ENCODE assay signal across 12 mouse cellular contexts in genomic region chr4:152298836-152299235, GRCm38 (mm10). TPM values are rescaled to one million over a fixed set of nuclear protein-coding genes. Genes with fewer than 3 reads are reported as not detected.
DNase-seq lines count a peak whose midpoint lies in the region; ATAC-seq and TF ChIP-seq lines count a peak whose summit lies in the region.
"Had no signal": no experiment of that assay in that cellular context is flagged by ENCODE, and none has a peak within 500 bp of the region (broad histone marks: within the 10 kb centered on the region; RNA-seq: fewer than 3 reads in every experiment).

No protein-coding gene starts in this region.

- intact Hi-C loops in heart, adult 2 months (cut with DNase I), result loop anchor here (5.0 to 10.0 kb wide), 2 partner anchors 33 to 274 kb away; partner anchors contain the start of gene Zbtb48
- intact Hi-C loops in heart, postnatal 10 days (cut with DNase I), result no loop called here

- H3K36me3 ChIP-seq in heart, adult 2 months (ENCODE audit: control insufficient read depth, insufficient read depth, low read length), result no peaks in the 10 kb centered on the region
- peaks cover 46% of the 10 kb centered on the region for H3K36me3 ChIP-seq in midbrain, embryonic 10.5 days
- H3K36me3 ChIP-seq in midbrain, embryonic 11.5 days (ENCODE audit: control insufficient read depth, insufficient read depth, low read length), result no peaks in the 10 kb centered on the region
- H3K36me3 ChIP-seq in hindbrain, embryonic 15.5 days, result peaks cover 25% of the 10 kb centered on the region
- peaks cover 24% of the 10 kb centered on the region for H3K36me3 ChIP-seq in small intestine, adult 2 months (ENCODE audit: control insufficient read depth, insufficient read depth, low read length)

- no peak overlapping the region for H3K4me2 ChIP-seq in midbrain, embryonic 11.5 days
- peak overlapping the region; percentile 91; the same call in 1 of the 2 replicates for H3K4me2 ChIP-seq in hindbrain, embryonic 15.5 days

- 0 out of 2 replicates have a peak overlapping the region, but pooled peaks have one; percentile 1 for H3K9ac ChIP-seq in heart, adult 2 months (ENCODE audit: low read depth, low read length)
- H3K9ac ChIP-seq in midbrain, embryonic 11.5 days (ENCODE audit: low read length), result no peak overlapping the region
- no peak overlapping the region for H3K9ac ChIP-seq in hindbrain, embryonic 15.5 days

- DNase-seq in heart, adult 2 months, result no peak
- DNase-seq in heart, postnatal 10 days, result no peak
- no peak for DNase-seq in midbrain, embryonic 10.5 days (ENCODE audit: low spot score)
- DNase-seq in midbrain, embryonic 11.5 days (ENCODE audit: low spot score, missing footprints), result no peak
- DNase-seq in frontal cortex, postnatal 10 days (ENCODE audit: low spot score in 2 of 2), result no peak
- no peak for DNase-seq in natural killer cell, adult 2 months (ENCODE audit: low spot score in 2 of 2)
- DNase-seq: thymus, adult 18-20 months had no signal

- WGBS in heart, adult 2 months, result 79% methylated on average over 14 of the region's 14 CpGs
- WGBS in midbrain, embryonic 10.5 days, result 83% methylated on average over 14 of the region's 14 CpGs
- WGBS in midbrain, embryonic 11.5 days, result 82% methylated on average over 14 of the region's 14 CpGs
- WGBS in hindbrain, embryonic 15.5 days, result 82% methylated on average over 14 of the region's 14 CpGs
- WGBS in small intestine, adult 2 months, result 88% methylated on average over 14 of the region's 14 CpGs

- H3K4me3 ChIP-seq in heart, adult 2 months, result no peak overlapping the region
- peak overlapping the region; percentile 99; the same call in 1 of the 2 replicates for H3K4me3 ChIP-seq in midbrain, embryonic 10.5 days
- H3K4me3 ChIP-seq in midbrain, embryonic 11.5 days (ENCODE audit: low read depth, low read length), result no peak overlapping the region
- no peak overlapping the region; the same call in 1 of the 2 replicates for H3K4me3 ChIP-seq in hindbrain, embryonic 15.5 days
- peak overlapping the region; percentile 8 for H3K4me3 ChIP-seq in small intestine, adult 2 months (ENCODE audit: low read depth, low read length)

- H3K27me3 ChIP-seq in heart, adult 2 months (ENCODE audit: control insufficient read depth, insufficient read depth, low read length), result no peaks in the 10 kb centered on the region
- H3K27me3 ChIP-seq in midbrain, embryonic 10.5 days (ENCODE audit: low read depth, poor library complexity, severe bottlenecking), result peaks cover 33% of the 10 kb centered on the region
- H3K27me3 ChIP-seq in midbrain, embryonic 11.5 days (ENCODE audit: control insufficient read depth, insufficient read depth, low read length), result peaks cover 12% of the 10 kb centered on the region
- peaks cover 21% of the 10 kb centered on the region for H3K27me3 ChIP-seq in hindbrain, embryonic 15.5 days
- H3K27me3 ChIP-seq in small intestine, adult 2 months (ENCODE audit: control insufficient read depth, insufficient read depth, low read length), result no peaks in the 10 kb centered on the region

- peaks cover 5% of the 10 kb centered on the region; the same call in 1 of the 2 replicates for H3K79me2 ChIP-seq in heart, adult 2 months (replicated peaks; ENCODE audit: control insufficient read depth, insufficient read depth, low read length)

- TF ChIP-seq CTCF in heart, adult 2 months (IDR thresholded peaks at IDR 0.05), result no peak
- no peak for TF ChIP-seq CTCF in small intestine, adult 2 months (IDR thresholded peaks at IDR 0.05; ENCODE audit: extremely low read depth, insufficient read length, insufficient replicate concordance, low read depth, low read length)

- H3K27ac ChIP-seq in heart, adult 2 months, result no peak overlapping the region
- H3K27ac ChIP-seq in midbrain, embryonic 10.5 days (replicated peaks), result no peak overlapping the region
- H3K27ac ChIP-seq in midbrain, embryonic 11.5 days (ENCODE audit: low read depth, low read length), result no peak overlapping the region
- H3K27ac ChIP-seq in hindbrain, embryonic 15.5 days (replicated peaks), result no peak overlapping the region
- no peak overlapping the region for H3K27ac ChIP-seq in small intestine, adult 2 months (ENCODE audit: insufficient read depth, low read depth, low read length)
- H3K27ac ChIP-seq: layer of hippocampus, adult 2 months had no signal

- no peak for TF ChIP-seq POLR2A in heart, adult 2 months (IDR thresholded peaks at IDR 0.05; ENCODE audit: insufficient read depth, low read depth, low read length)
- TF ChIP-seq POLR2A in small intestine, adult 2 months (IDR thresholded peaks at IDR 0.05; ENCODE audit: low read depth, low read length), result no peak

- no peaks in the 10 kb centered on the region for H3K9me3 ChIP-seq in midbrain, embryonic 10.5 days (replicated peaks)
- H3K9me3 ChIP-seq in midbrain, embryonic 11.5 days (ENCODE audit: control insufficient read depth, low read length), result no peaks in the 10 kb centered on the region
- H3K9me3 ChIP-seq in hindbrain, embryonic 15.5 days, result no peaks in the 10 kb centered on the region

- no peak for ATAC-seq in midbrain, embryonic 11.5 days (ENCODE audit: low FRiP score)
- ATAC-seq in hindbrain, embryonic 15.5 days (ENCODE audit: low FRiP score, low read depth), result no peak
- ATAC-seq: lung, postnatal 0 days had no signal

- peaks cover 8% of the 10 kb centered on the region for H3K4me1 ChIP-seq in heart, adult 2 months (ENCODE audit: control insufficient read depth, insufficient read depth, low read length)
- peaks cover 45% of the 10 kb centered on the region for H3K4me1 ChIP-seq in midbrain, embryonic 10.5 days
- H3K4me1 ChIP-seq in midbrain, embryonic 11.5 days (ENCODE audit: control insufficient read depth, insufficient read depth, low read length), result peaks cover 19% of the 10 kb centered on the region
- peaks cover 18% of the 10 kb centered on the region for H3K4me1 ChIP-seq in hindbrain, embryonic 15.5 days (replicated peaks)
- H3K4me1 ChIP-seq in small intestine, adult 2 months (ENCODE audit: control insufficient read depth, insufficient read depth, insufficient read length, low read length), result peaks cover 13% of the 10 kb centered on the region; the same call in 1 of the 2 replicates

- TF ChIP-seq EP300 in heart, adult 2 months (IDR thresholded peaks at IDR 0.05; ENCODE audit: insufficient read depth, low read depth, low read length), result no peak

RNA-seq across cellular contexts. Expression of gene Icmt, which starts 1.8 kb away (rescaled TPM):
- 10 to 100 TPM; 26.4 to 28.2 TPM for total RNA-seq in heart, adult 2 months (2021)
- 17.7 and 27.2 TPM in 2 replicates for polyA plus RNA-seq in heart, adult 2 months (2012; rRNA removed)
- 10 to 100 TPM; 27.3 to 33.4 TPM for total RNA-seq in heart, postnatal 10 days (2021)
- 26.8 and 27.6 TPM in 2 replicates for polyA plus RNA-seq in midbrain, embryonic 10.5 days (2016; fragmentation: Nextera tagmentation; extraction: Ambion mirVana)
- 18.1 and 19.8 TPM in 2 replicates for polyA plus RNA-seq in midbrain, embryonic 11.5 days (2014; fragmentation: Nextera tagmentation; extraction: Ambion mirVana)
- polyA plus RNA-seq in hindbrain, embryonic 15.5 days (2015; fragmentation: Nextera tagmentation; extraction: Ambion mirVana), result 18.3 and 22.2 TPM in 2 replicates
- polyA plus RNA-seq in small intestine, adult 2 months (2012; rRNA removed), result 16.5 and 26.5 TPM in 2 replicates

RNA-seq across cellular contexts. Expression of gene Hes3, which starts 7.4 kb away (rescaled TPM):
- not detected for total RNA-seq in heart, adult 2 months (2021)
- polyA plus RNA-seq in heart, adult 2 months (2012; rRNA removed), result not detected in 2 replicates
- total RNA-seq in heart, postnatal 10 days (2021), result not detected
- 26.3 and 30.9 TPM in 2 replicates for polyA plus RNA-seq in midbrain, embryonic 10.5 days (2016; fragmentation: Nextera tagmentation; extraction: Ambion mirVana)
- 8.6 and 12.6 TPM in 2 replicates for polyA plus RNA-seq in midbrain, embryonic 11.5 days (2014; fragmentation: Nextera tagmentation; extraction: Ambion mirVana)
- 0.47 and 3.0 TPM in 2 replicates for polyA plus RNA-seq in hindbrain, embryonic 15.5 days (2015; fragmentation: Nextera tagmentation; extraction: Ambion mirVana)
- not detected in 2 replicates for polyA plus RNA-seq in small intestine, adult 2 months (2012; rRNA removed)
- total RNA-seq: layer of hippocampus, adult 2 months had no signal
- polyA plus RNA-seq: heart, embryonic 14.5 days; lung, postnatal 0 days had no signal

RNA-seq across cellular contexts. Expression of gene Rnf207, which starts 20.0 kb away (rescaled TPM):
- total RNA-seq in heart, adult 2 months (2021), result 10 to 100 TPM; 34.5 to 47.7 TPM
- polyA plus RNA-seq in heart, adult 2 months (2012; rRNA removed), result 155 and 167 TPM in 2 replicates
- total RNA-seq in heart, postnatal 10 days (2021), result 100 to 1,000 TPM in 1 of 2 experiments, 10 to 100 TPM in 1; 95.9 to 112 TPM
- polyA plus RNA-seq in midbrain, embryonic 10.5 days (2016; fragmentation: Nextera tagmentation; extraction: Ambion mirVana), result 1.5 and 2.4 TPM in 2 replicates
- polyA plus RNA-seq in midbrain, embryonic 11.5 days (2014; fragmentation: Nextera tagmentation; extraction: Ambion mirVana), result 1.1 and 1.7 TPM in 2 replicates
- 8.6 and 8.8 TPM in 2 replicates for polyA plus RNA-seq in hindbrain, embryonic 15.5 days (2015; fragmentation: Nextera tagmentation; extraction: Ambion mirVana)
- polyA plus RNA-seq in small intestine, adult 2 months (2012; rRNA removed), result 2.1 and 3.7 TPM in 2 replicates

RNA-seq across cellular contexts. Expression of gene Gpr153, which starts 24.8 kb away (rescaled TPM):
- total RNA-seq in heart, adult 2 months (2021), result 10 to 100 TPM in 1 of 2 experiments, 1 to 10 TPM in 1; 8.6 to 11.9 TPM
- polyA plus RNA-seq in heart, adult 2 months (2012; rRNA removed), result 18.0 and 24.0 TPM in 2 replicates
- total RNA-seq in heart, postnatal 10 days (2021), result 10 to 100 TPM; 30.2 to 31.3 TPM
- polyA plus RNA-seq in midbrain, embryonic 10.5 days (2016; fragmentation: Nextera tagmentation; extraction: Ambion mirVana), result 7.0 and 7.7 TPM in 2 replicates
- polyA plus RNA-seq in midbrain, embryonic 11.5 days (2014; fragmentation: Nextera tagmentation; extraction: Ambion mirVana), result 7.4 and 9.5 TPM in 2 replicates
- polyA plus RNA-seq in hindbrain, embryonic 15.5 days (2015; fragmentation: Nextera tagmentation; extraction: Ambion mirVana), result 18.4 and 21.7 TPM in 2 replicates
- 9.4 and 11.6 TPM in 2 replicates for polyA plus RNA-seq in small intestine, adult 2 months (2012; rRNA removed)

RNA-seq across cellular contexts. Expression of gene Rpl22, which starts 26.7 kb away (rescaled TPM):
- total RNA-seq in heart, adult 2 months (2021), result 100 to 1,000 TPM; 242 to 276 TPM
- polyA plus RNA-seq in heart, adult 2 months (2012; rRNA removed), result 40.9 and 76.8 TPM in 2 replicates
- total RNA-seq in heart, postnatal 10 days (2021), result 100 to 1,000 TPM; 283 to 290 TPM
- polyA plus RNA-seq in midbrain, embryonic 10.5 days (2016; fragmentation: Nextera tagmentation; extraction: Ambion mirVana), result 282 and 358 TPM in 2 replicates
- 357 and 368 TPM in 2 replicates for polyA plus RNA-seq in midbrain, embryonic 11.5 days (2014; fragmentation: Nextera tagmentation; extraction: Ambion mirVana)
- polyA plus RNA-seq in hindbrain, embryonic 15.5 days (2015; fragmentation: Nextera tagmentation; extraction: Ambion mirVana), result 135 and 176 TPM in 2 replicates
- polyA plus RNA-seq in small intestine, adult 2 months (2012; rRNA removed), result 5.0 and 8.7 TPM in 2 replicates

Comparison
In these comparisons a context has a peak if more than half of its experiments do, and no peak if none do; other contexts are left out.
1. H3K4me3 ChIP-seq: peak in midbrain, embryonic 10.5 days (single experiment) and small intestine, adult 2 months (single experiment); none in heart, adult 2 months (single experiment), midbrain, embryonic 11.5 days (single experiment) and hindbrain, embryonic 15.5 days (single experiment).
2. RNA of gene Rnf207, which starts 20.0 kb away (polyA plus RNA-seq): 155 to 167 TPM in heart, adult 2 months; 8.6 to 8.8 TPM in hindbrain, embryonic 15.5 days, 2.1 to 3.7 TPM in small intestine, adult 2 months, 1.5 to 2.4 TPM in midbrain, embryonic 10.5 days and 1.1 to 1.7 TPM in midbrain, embryonic 11.5 days; every median in the first group is over 10 times any median in the second.